Mouse (Mus musculus) MEL (cell line): ENCODE data around the gene Dusp1. TPM values are rescaled to one million over a fixed set of nuclear protein-coding genes. Genes with fewer than 3 reads are reported as not detected.

Experiments
- DNase-seq: peaks from one replicate; pipeline ENCODE4 v3.0.0; 2011; ENCODE audit warnings: low read depth, low spot score
- H3K27ac ChIP-seq: 2 replicates; pipeline ENCODE4 v1.5.1; 2012; ENCODE audit warnings: low read depth, mild to moderate bottlenecking, control low read depth, low read length, moderate library complexity; ENCODE audit not compliant: control insufficient read depth
- H3K27me3 ChIP-seq, 2 experiments: fragments of 150-350 bp in 1 of 2; sonication (generic) in 1 of 2; 2 replicates each; pipeline ENCODE4 v1.6.1; 2012; ENCODE audit warnings: low read length in 2 of 2, mild to moderate bottlenecking in 2 of 2, improper control_type of control experiment in 1 of 2, moderate library complexity in 1 of 2; ENCODE audit not compliant: insufficient read depth in 2 of 2, control insufficient read depth in 1 of 2
- H3K36me3 ChIP-seq, 2 experiments: 2 replicates each; pipeline ENCODE4 v1.6.1; 2012 to 2014; ENCODE audit warnings: low read length in 2 of 2, improper control_type of control experiment in 1 of 2, inconsistent platforms in 1 of 2, mild to moderate bottlenecking in 1 of 2; ENCODE audit not compliant: insufficient read depth in 2 of 2, control insufficient read depth in 1 of 2
- H3K4me1 ChIP-seq, 2 experiments: fragments of 150-350 bp in 1 of 2; sonication (generic) in 1 of 2; 2 replicates each; pipeline ENCODE4 v1.6.1; 2012; ENCODE audit warnings: low read length in 2 of 2, improper control_type of control experiment in 1 of 2, mild to moderate bottlenecking in 1 of 2; ENCODE audit not compliant: insufficient read depth in 2 of 2, control insufficient read depth in 1 of 2
- H3K4me3 ChIP-seq, 2 experiments: fragments of 150-350 bp in 1 of 2; sonication (generic) in 1 of 2; 2 replicates each; pipeline ENCODE4 v1.5.1; 2012; ENCODE audit warnings: low read depth in 2 of 2, low read length in 2 of 2, mild to moderate bottlenecking in 2 of 2, moderate library complexity in 2 of 2, control low read depth in 1 of 2, improper control_type of control experiment in 1 of 2; ENCODE audit not compliant: control insufficient read depth in 1 of 2, insufficient read depth in 1 of 2
- H3K79me2 ChIP-seq: 2 replicates; pipeline ENCODE4 v1.6.1; 2012; ENCODE audit warnings: mild to moderate bottlenecking, low read length, moderate library complexity; ENCODE audit not compliant: control insufficient read depth, poor library complexity, insufficient read depth
- H3K9ac ChIP-seq: 2 replicates; pipeline ENCODE4 v1.6.1; 2012; ENCODE audit warnings: low read depth, mild to moderate bottlenecking, control low read depth, low read length, moderate library complexity; ENCODE audit not compliant: control insufficient read depth, poor library complexity, severe bottlenecking
- H3K9me3 ChIP-seq: fragments of 150-350 bp; sonication (generic); replicated peaks from 2 replicates; pipeline ENCODE4 v1.6.1; 2012; ENCODE audit warnings: mild to moderate bottlenecking, low read length, improper control_type of control experiment, moderate library complexity; ENCODE audit not compliant: insufficient read depth
- CTCF ChIP-seq, 3 experiments: IDR thresholded peaks in 2 of 3; conservative IDR thresholded peaks in 1 of 3; 2 replicates each; pipeline ENCODE4 v1.5.1; 2011 to 2012; ENCODE audit warnings: low read length in 3 of 3, low read depth in 2 of 3, mild to moderate bottlenecking in 2 of 3, improper control_type of control experiment in 1 of 3, inconsistent platforms in 1 of 3, mixed read lengths in 1 of 3, moderate library complexity in 1 of 3; ENCODE audit not compliant: control insufficient read depth in 1 of 3, insufficient read depth in 1 of 3, poor library complexity in 1 of 3, severe bottlenecking in 1 of 3
- E2F4 ChIP-seq: IDR thresholded peaks from 2 replicates; pipeline ENCODE4 v1.6.1; 2011; ENCODE audit warnings: low read depth, low read length, improper control_type of control experiment, borderline replicate concordance
- GABPA ChIP-seq: IDR thresholded peaks from 2 replicates; pipeline ENCODE4 v1.6.1; 2012; ENCODE audit warnings: low read depth, mild to moderate bottlenecking, inconsistent platforms, low read length, improper control_type of control experiment, moderate library complexity
- GATA1 ChIP-seq: IDR thresholded peaks from 2 replicates; pipeline ENCODE4 v1.6.1; 2011; ENCODE audit warnings: low read depth, low read length, improper control_type of control experiment
- MAFK ChIP-seq: IDR thresholded peaks from 2 replicates; pipeline ENCODE4 v1.6.1; 2011; ENCODE audit warnings: low read depth, mild to moderate bottlenecking, low read length, improper control_type of control experiment, borderline replicate concordance
- MAX ChIP-seq: IDR thresholded peaks from 2 replicates; pipeline ENCODE4 v1.6.1; 2011; ENCODE audit warnings: low read length, improper control_type of control experiment
- MAZ ChIP-seq: IDR thresholded peaks from 2 replicates; pipeline ENCODE4 v1.6.1; 2012; ENCODE audit warnings: low read depth, mild to moderate bottlenecking, inconsistent platforms, low read length, improper control_type of control experiment
- MXI1 ChIP-seq: IDR thresholded peaks from 2 replicates; pipeline ENCODE4 v1.6.1; 2011; ENCODE audit warnings: mild to moderate bottlenecking, low read depth, low read length, improper control_type of control experiment
- MYB ChIP-seq: IDR thresholded peaks from 2 replicates; pipeline ENCODE4 v1.6.1; 2011; ENCODE audit warnings: mild to moderate bottlenecking, low read depth, low read length, improper control_type of control experiment
- MYC ChIP-seq: IDR thresholded peaks from 2 replicates; pipeline ENCODE4 v1.6.1; 2011; ENCODE audit warnings: low read depth, mild to moderate bottlenecking, low read length, improper control_type of control experiment, moderate library complexity
- RCOR1 ChIP-seq: IDR thresholded peaks from 2 replicates; pipeline ENCODE4 v1.6.1; 2012; ENCODE audit warnings: low read depth, mild to moderate bottlenecking, inconsistent platforms, low read length, improper control_type of control experiment
- SMC3 ChIP-seq: IDR thresholded peaks from 2 replicates; pipeline ENCODE4 v1.6.1; 2011; ENCODE audit warnings: low read depth, low read length, improper control_type of control experiment
- USF1 ChIP-seq: IDR thresholded peaks from 2 replicates; pipeline ENCODE4 v1.6.1; 2014; ENCODE audit warnings: low read depth, mild to moderate bottlenecking, inconsistent platforms, low read length, improper control_type of control experiment, moderate library complexity
- ZC3H11A ChIP-seq: IDR thresholded peaks from 2 replicates; pipeline ENCODE4 v1.6.1; 2012; ENCODE audit warnings: low read depth, mild to moderate bottlenecking, inconsistent platforms, low read length, improper control_type of control experiment
- ZMIZ1 ChIP-seq: IDR thresholded peaks from 2 replicates; pipeline ENCODE4 v1.6.1; 2012; ENCODE audit warnings: low read depth, mild to moderate bottlenecking, inconsistent platforms, low read length, improper control_type of control experiment, moderate library complexity
- polyA plus RNA-seq, 2 experiments: library from polyadenylated mRNA; stranded (reverse) in 1 of 2; unstranded in 1 of 2; fragments of >175 nt in 1 of 2; fragments of >200 nt in 1 of 2; gene quantifications; 2 replicates each; pipeline versions ENCODE4 v1.2.1 to v1.2.4; 2012; ENCODE audit warnings: low replicate concordance in 2 of 2, low read depth in 1 of 2; ENCODE audit not compliant: insufficient read length in 2 of 2, insufficient read depth in 1 of 2, missing spikeins in 1 of 2
- total RNA-seq: library from RNA; depleted of rRNA; stranded (reverse); fragments of 300-350 nt; gene quantifications from 2 replicates; pipeline ENCODE4 v1.2.3, GENCODE M21; 2012

Dusp1 gene
- total and polyA plus RNA-seq, 3 experiments = 0.96 to 5.0 TPM; not detected in 1

DNA sequence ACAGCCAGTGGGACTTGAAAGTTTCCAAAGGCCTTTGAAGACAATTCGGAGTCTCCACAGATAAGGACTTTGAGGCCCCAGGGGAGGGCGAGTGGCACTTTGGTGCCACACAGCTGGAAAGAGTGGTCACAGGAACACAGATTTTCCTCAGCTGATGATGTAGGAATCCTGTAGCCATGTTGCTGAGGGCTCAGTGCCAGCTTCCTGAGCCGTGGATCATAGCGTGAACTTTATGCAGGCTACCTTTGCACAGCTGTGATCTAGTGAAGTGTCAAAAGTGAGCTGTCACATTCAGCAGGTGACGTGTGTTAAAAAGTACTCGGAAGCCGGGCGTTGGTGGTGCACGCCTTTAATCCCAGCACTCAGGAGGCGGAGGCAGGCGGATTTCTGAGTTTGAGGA, 15.4 kb upstream of the Dusp1 start:
- H3K9me3 ChIP-seq = no peaks in the 10 kb centered on the region
- peaks cover 0 to 6% of the 10 kb centered on the region in 2 experiments; a peak in 2 of 4 replicates for H3K36me3 ChIP-seq
- no peak overlapping the region for H3K4me3 ChIP-seq
- no peak for TF ChIP-seq MYB
- TF ChIP-seq E2F4 = no peak
- TF ChIP-seq MXI1 = no peak
- TF ChIP-seq MAX = no peak
- H3K27me3 ChIP-seq = no peaks in the 10 kb centered on the region
- no peak overlapping the region for H3K27ac ChIP-seq
- no peak for DNase-seq
- peaks cover under 1% of the 10 kb centered on the region for H3K79me2 ChIP-seq
- peaks cover 0 to 5% of the 10 kb centered on the region in 2 experiments for H3K4me1 ChIP-seq
- no peak overlapping the region for H3K9ac ChIP-seq

DNA sequence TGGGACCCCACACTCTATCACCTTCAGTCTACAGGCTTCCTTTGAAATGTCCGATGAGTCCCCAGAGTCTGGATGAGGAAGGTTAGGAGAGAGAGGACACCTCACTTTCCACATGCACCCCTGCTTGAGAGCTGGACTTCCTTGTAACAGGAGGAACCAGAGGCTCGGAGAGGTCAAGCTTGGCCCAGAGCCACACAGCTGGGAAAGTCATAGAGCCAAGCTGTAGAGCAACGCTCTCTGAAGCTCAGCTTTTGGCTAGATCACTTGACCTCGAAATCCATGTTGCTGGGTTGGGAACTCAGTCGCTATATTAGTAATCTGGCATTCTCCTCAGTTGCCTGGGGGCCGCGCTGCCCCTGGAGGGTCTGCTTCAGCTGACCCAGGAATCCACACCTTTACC, 14.9 kb upstream of the Dusp1 start:
- no peak overlapping the region for H3K4me3 ChIP-seq
- peaks cover 4% of the 10 kb centered on the region for H3K79me2 ChIP-seq
- peaks cover 0 to 6% of the 10 kb centered on the region in 2 experiments; a peak in 3 of 4 replicates for H3K36me3 ChIP-seq
- no peak overlapping the region for H3K9ac ChIP-seq
- H3K4me1 ChIP-seq = peaks cover 0 to 5% of the 10 kb centered on the region in 2 experiments
- DNase-seq = no peak
- TF ChIP-seq GABPA (no peak), SMC3 (no peak), MAFK (no peak), ZMIZ1 (no peak), MYC (no peak), GATA1 (no peak), USF1 (no peak), CTCF (IDR thresholded peaks at IDR 0.05 in 2 of 3, conservative IDR thresholded peaks at IDR 0.05 in 1 of 3; ENCODE audit: control insufficient read depth in 1 of 3, insufficient read depth in 1 of 3, low read depth in 2 of 3, low read length in 3 of 3, poor library complexity in 1 of 3, severe bottlenecking in 1 of 3) (no peak), MAZ (no peak), RCOR1 (no peak), ZC3H11A (no peak)
- no peaks in the 10 kb centered on the region for H3K27me3 ChIP-seq
- no peaks in the 10 kb centered on the region for H3K9me3 ChIP-seq
- H3K27ac ChIP-seq = no peak overlapping the region
